Mouse (Mus musculus) mouse embryonic stem cell (cell line): ENCODE results near the gene Pmepa1.

Experiments used
- in situ Hi-C, 2 experiments: fragments of 300-500 bp; cut with MboI; formaldehyde crosslinking; loops; 1 replicate in 1 of 2; 3 replicates in 1 of 2; pipeline ENCODE4 v1.14.3; 2019 to 2020; ENCODE audit warnings: low sequenced_read_pairs in 2 of 2, low pct_unique_long_range_greater_than_20kb in 1 of 2, mixed read lengths in 1 of 2; ENCODE audit not compliant: unreplicated experiment in 1 of 2

Gene Pmepa1

GRCm38 (mm10) chr2:173209091-173209815 is 67.1 kb downstream of the Pmepa1 start:
- in situ Hi-C loops: no loop called here

- in situ Hi-C loops: no loop called here
Measured at GRCm38 (mm10) chr2:173207051-173207450, 69.3 kb downstream of the Pmepa1 start.

DNA sequence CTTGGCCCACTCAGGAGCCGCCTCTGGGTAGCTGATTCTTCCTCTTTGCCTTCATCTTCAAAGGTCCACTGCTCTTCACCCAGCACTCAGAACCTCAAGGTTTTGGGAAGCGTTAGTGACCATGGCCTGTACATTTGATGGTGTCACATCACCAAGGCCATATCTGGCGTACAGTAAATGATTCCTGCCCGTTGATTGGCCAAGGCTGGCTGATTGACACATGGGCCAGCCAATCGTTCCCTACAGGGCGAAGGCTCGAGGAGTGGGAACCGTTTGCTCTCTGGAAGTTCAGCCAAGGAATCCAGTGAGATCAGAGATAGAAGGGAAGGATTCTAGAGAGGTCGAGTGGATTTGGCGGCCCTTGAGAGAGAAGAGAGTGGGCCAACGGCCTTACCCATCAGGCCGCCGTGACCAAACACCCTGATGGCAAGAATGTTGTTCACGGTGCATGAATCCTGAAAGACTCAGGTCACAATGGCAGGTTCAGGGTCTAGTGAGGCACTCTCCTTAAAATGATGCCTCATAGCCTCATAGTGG is 70.7 kb downstream of the Pmepa1 start:
- in situ Hi-C loops: no loop called here

- in situ Hi-C loops: no loop called here
Measured at GRCm38 (mm10) chr2:173204671-173205070, 71.7 kb downstream of the Pmepa1 start.

DNA sequence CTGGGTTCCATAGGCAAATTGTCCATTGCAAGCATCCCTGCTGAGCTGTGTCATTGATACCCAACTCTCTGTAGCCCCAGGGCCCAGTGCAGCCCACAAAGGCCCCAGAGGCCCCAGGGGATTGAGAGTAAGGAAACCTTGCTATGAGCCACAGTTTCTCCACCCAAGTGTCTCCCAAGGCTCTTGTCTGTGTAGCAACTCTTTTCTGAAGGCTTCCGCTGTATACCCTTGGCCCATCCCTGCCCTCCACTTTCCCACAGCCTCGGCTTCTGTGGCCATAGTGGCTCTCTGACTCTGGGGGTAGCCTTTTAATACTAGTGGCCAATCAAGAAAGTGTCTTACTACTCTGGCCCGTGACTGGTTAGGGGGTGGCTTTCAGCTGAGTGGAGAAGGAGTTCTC is 72.6 kb downstream of the Pmepa1 start:
- in situ Hi-C loops: no loop called here

- in situ Hi-C loops: no loop called here
Measured at GRCm38 (mm10) chr2:173202924-173203689, 73.2 kb downstream of the Pmepa1 start.

- in situ Hi-C loops: loop anchor here (10.0 to 25.0 kb wide), 4 partner anchors 220 to 368 kb away; no protein-coding TSS in a partner anchor
Measured at GRCm38 (mm10) chr2:173194796-173195195, 81.5 kb downstream of the Pmepa1 start.

DNA sequence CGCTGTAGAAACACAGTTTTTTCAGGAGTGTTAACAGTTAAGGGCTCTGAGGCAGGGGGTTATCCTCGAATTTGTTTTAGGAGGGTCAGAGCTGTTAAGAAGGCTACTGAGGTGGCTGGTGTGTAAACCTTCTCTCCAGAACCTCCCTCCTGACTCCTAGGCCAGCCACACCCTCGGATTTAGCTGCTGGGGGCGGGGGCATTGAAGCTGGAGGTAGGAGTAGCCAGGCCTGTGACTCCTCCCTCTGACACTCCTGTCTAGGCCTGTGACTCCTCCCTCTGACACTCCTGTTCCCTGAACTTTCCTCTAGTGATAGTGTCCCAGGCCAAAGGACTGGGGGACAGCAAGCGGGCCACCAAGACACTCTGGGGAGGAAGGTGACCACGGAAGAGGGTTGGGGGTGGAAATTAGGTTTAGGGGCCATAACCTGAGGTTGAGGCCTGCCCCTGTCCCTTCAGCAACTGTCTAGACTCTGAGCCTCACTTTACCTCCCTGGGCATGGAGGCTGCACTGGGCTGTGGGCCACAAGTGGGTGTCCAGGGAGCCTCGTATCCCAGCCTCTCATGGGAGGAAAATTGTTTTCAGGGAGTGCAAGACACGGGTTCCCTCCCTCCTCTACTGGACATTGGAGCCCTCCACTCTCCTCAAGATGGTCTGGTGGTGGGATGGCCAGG is 89.0 kb downstream of the Pmepa1 start:
- in situ Hi-C loops: loop anchor here in 1 of 2 experiments (25.0 kb wide), 1 partner anchor 375 kb away; no protein-coding TSS in a partner anchor

DNA sequence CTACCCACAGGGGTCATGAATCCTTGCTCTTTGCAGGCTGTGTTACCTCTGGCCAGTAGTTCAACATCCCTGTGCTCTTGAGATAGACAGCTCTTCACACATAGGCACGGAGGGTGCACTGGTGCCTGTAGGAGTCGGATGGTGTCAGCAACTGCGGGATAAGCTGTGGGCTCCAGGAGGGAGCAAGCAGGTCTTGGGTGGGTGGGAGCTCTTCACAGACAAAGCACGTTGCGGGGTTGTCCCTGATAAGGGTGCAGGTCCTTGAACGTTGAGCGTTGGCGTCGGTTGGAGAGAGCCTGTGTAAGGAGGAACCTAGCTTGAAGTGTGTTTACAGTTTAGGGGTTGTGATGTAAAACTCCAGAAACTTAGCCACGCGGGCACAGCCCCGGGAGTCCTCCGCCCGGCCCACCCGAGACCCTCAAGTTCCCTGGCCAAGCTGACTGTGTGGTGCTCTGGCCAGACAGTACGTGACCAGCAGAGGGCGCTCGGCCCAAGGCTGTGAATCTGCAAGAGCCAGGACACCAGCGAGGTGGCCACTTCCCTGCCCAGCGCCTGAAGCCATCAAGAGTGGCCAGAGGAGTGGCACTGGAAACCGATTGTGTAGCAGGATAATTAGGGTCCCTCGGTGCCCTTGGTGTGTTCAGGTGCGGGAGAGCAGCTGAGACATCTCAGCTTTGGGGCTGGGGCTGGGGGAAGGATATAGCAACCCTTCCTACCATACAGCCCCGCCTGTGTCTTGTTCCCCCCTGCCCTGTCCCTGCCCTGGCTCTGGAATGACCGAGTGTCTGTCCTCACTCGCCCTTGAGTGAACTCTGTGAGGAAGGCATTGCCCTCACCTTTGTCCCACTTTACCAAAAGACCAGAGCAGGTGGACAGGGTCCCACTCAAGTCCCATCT is 90.0 kb downstream of the Pmepa1 start:
- in situ Hi-C loops: loop anchor here in 1 of 2 experiments (25.0 kb wide), 1 partner anchor 376 kb away; no protein-coding TSS in a partner anchor

DNA sequence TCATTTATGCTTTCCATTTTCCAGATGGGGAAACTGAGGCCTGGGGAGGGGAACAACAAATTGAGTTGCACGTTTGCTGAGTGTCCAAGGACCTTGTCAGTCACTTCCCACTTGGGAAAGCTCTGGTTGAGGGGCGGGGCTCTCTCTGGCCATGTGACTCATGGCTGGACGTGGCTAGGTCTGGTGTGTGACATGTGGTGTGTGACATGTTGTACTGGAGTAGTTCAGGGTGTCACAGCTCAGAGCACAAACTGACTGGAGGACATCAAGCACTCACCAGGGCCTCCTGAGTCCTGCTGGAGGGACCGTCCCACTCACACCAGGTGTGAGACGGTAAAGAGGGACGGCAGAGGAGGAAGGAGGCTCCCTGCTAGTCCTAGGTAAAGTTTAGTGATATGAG is 91.1 kb downstream of the Pmepa1 start:
- in situ Hi-C loops: loop anchor here in 1 of 2 experiments (25.0 kb wide), 1 partner anchor 377 kb away; no protein-coding TSS in a partner anchor

GRCm38 (mm10) chr2:173184475-173185080 is 91.8 kb downstream of the Pmepa1 start:
- in situ Hi-C loops: loop anchor here (5.0 to 25.0 kb wide), 2 partner anchors 77 to 378 kb away; no protein-coding TSS in a partner anchor

- in situ Hi-C loops: loop anchor here (5.0 to 25.0 kb wide), 2 partner anchors 77 to 378 kb away; no protein-coding TSS in a partner anchor
Measured at GRCm38 (mm10) chr2:173183836-173184460, 92.4 kb downstream of the Pmepa1 start.

GRCm38 (mm10) chr2:173183311-173183710 is 93.0 kb downstream of the Pmepa1 start:
- in situ Hi-C loops: loop anchor here (5.0 to 25.0 kb wide), 2 partner anchors 76 to 379 kb away; no protein-coding TSS in a partner anchor

DNA sequence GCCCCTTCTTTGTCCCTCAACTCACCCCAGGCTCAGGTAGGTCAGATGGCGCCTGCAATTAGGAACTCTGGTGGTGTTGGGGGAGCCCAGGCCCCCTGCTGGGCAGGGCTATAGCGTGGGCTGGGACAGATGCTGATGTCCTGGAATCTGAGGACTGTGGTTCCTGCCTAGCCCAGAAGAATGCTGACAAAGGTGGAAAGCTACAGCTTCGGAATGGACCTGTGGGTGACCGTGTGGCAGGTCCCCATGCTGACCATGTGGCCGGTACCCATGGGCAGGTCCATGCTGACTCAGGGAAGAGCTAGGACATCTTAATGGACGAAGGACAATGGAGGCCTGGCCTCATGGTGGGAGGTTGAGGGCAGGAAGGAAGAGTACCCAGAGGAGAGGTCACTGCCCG is 93.5 kb downstream of the Pmepa1 start:
- in situ Hi-C loops: loop anchor here (5.0 to 25.0 kb wide), 2 partner anchors 75 to 380 kb away; no protein-coding TSS in a partner anchor

DNA sequence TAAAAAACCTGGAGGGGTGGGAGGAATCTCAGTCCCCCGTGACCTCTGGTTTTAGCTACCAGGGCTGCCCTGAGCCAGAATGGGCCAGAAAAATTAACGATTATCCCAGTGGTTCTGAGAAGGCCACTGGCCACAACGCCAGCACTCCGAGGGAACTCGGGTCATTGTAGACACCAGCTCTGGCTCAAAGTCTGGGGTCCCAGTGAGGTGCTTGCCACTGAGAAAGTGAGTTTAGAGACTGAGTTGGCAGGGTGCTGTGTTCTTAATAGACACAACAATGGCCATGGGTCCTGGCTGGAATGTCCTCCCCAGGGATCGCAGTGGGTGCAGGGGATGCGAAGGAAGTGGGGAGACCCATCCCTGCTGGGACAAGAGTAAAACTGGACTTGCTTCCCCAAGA is 94.4 kb downstream of the Pmepa1 start:
- in situ Hi-C loops: loop anchor here (5.0 to 25.0 kb wide), 2 partner anchors 75 to 380 kb away; no protein-coding TSS in a partner anchor

- in situ Hi-C loops: loop anchor here (5.0 to 25.0 kb wide), 2 partner anchors 74 to 381 kb away; no protein-coding TSS in a partner anchor
Measured at GRCm38 (mm10) chr2:173181486-173181885, 94.8 kb downstream of the Pmepa1 start.
